Mouse (Mus musculus) spleen, adult 2 months (tissue): ENCODE data around the gene Ltf.

Source experiments
- CTCF ChIP-seq: fragments of 200-500 bp; IDR thresholded peaks from 2 replicates; pipeline ENCODE4 v1.5.1; 2011; ENCODE audit warnings: mild to moderate bottlenecking, inconsistent platforms; ENCODE audit not compliant: insufficient read depth, insufficient read length, insufficient replicate concordance; ENCODE audit errors: extremely low read depth
- POLR2A ChIP-seq: fragments of 200-500 bp; IDR thresholded peaks from 2 replicates; pipeline ENCODE4 v1.6.1; 2011; ENCODE audit warnings: low read depth, low read length, inconsistent platforms

DNA sequence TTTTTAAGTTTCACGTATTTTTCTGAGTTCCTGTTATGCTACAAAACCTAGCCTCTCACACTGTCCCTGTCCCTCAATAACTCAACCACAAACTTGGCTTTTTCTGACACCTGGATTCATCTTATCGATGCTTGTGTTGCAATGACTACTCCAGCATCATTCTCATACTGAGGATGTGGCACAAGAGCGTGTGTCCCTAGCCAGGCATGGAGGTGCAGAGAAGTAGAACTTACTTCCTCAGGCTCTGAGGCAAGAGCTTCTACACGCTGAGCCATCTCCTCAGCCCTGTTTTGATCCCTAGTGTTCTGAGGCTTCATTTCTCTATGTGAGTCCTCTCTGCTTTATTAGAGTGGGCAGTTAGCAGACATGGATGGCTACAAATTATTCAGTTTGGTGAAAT, 14.6 kb downstream of the Ltf start:
- TF ChIP-seq CTCF (no peak), POLR2A (no peak)
